Comparison of ENCODE assay signal across 13 mouse cellular contexts in the genomic region with DNA sequence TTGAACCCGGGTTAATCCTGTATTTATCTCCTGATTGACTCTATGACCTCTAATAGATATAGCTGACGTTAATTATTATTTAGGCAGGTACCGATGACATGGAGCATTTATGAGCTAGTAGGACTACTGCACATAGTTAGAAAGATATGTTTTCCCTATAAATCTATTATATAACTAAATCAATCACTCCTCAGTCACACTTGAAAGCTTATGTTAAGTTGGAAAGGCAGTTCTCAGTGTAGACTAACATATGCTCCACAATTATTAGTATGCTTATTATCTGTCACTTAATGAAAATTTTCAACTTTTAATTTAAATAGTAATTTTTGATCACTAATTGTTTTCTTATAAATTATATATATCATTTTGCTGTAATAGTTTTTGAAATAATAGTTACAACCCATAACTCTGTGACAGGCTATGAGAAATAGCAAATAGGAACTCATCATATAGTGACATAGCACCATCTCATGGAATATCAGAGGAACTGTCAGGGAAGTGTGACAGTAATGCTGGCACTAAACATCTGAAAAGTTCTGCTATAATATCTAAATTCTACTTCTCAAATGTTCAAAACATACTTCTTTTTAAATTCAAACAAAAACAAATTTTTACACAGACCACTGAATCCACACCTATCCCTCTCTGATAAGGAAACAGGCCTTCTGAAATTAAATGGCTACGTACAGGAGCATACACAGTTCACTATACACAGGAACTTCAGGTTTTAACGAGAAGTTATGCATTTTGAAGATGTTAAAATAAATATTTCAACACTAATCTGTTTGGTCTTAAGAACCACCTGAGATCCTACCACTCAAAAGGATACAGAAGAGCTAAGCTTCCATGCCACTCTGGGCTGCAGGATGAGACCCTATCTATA.
DNase-seq lines count a peak whose midpoint lies in the region; ATAC-seq and TF ChIP-seq lines count a peak whose summit lies in the region.
"Had no signal": no experiment of that assay in that cellular context is flagged by ENCODE, and none has a peak within 500 bp of the region (broad histone marks: within the 10 kb centered on the region; RNA-seq: fewer than 3 reads in every experiment).

No protein-coding gene starts in this region.

- no peaks in the 10 kb centered on the region for H3K36me3 ChIP-seq in hindbrain, embryonic 14.5 days (replicated peaks; ENCODE audit: control insufficient read depth, insufficient read depth)
- no peaks in the 10 kb centered on the region for H3K36me3 ChIP-seq in hindbrain, embryonic 13.5 days
- no peaks in the 10 kb centered on the region for H3K36me3 ChIP-seq in CH12.LX (replicated peaks in 1 of 2; ENCODE audit: control insufficient read depth in 1 of 2, insufficient read depth in 1 of 2, low read length in 1 of 2)
- no peaks in the 10 kb centered on the region for H3K36me3 ChIP-seq in midbrain, embryonic 12.5 days

- no peaks in the 10 kb centered on the region for H3K27me3 ChIP-seq in hindbrain, embryonic 14.5 days (ENCODE audit: control insufficient read depth, insufficient read depth, low read length)
- no peaks in the 10 kb centered on the region for H3K27me3 ChIP-seq in hindbrain, embryonic 13.5 days
- no peaks in the 10 kb centered on the region for H3K27me3 ChIP-seq in CH12.LX (replicated peaks)
- H3K27me3 ChIP-seq in midbrain, embryonic 12.5 days, result no peaks in the 10 kb centered on the region

- in situ Hi-C loops in CH12.LX (cut with MboI; ENCODE audit: low pct_ligation_motif_present, low pct_unique_long_range_greater_than_20kb, low sequenced_read_pairs), result loop anchor here (25.0 kb wide), 3 partner anchors 312 to 788 kb away; no protein-coding TSS in a partner anchor

- H3K4me1 ChIP-seq in hindbrain, embryonic 14.5 days (replicated peaks; ENCODE audit: control insufficient read depth, insufficient read depth, low read length), result no peaks in the 10 kb centered on the region
- H3K4me1 ChIP-seq in hindbrain, embryonic 13.5 days (replicated peaks), result no peaks in the 10 kb centered on the region
- no peaks in the 10 kb centered on the region for H3K4me1 ChIP-seq in CH12.LX (ENCODE audit: control insufficient read depth in 1 of 2, insufficient read depth in 2 of 2)
- no peaks in the 10 kb centered on the region for H3K4me1 ChIP-seq in midbrain, embryonic 12.5 days

- WGBS in hindbrain, embryonic 14.5 days, result 86% methylated on average over 5 of the region's 5 CpGs
- 79% methylated on average over 5 of the region's 5 CpGs for WGBS in hindbrain, embryonic 13.5 days
- WGBS in midbrain, embryonic 12.5 days, result 78% methylated on average over 5 of the region's 5 CpGs

- peak; percentile 64 for TF ChIP-seq RAD21 in CH12.LX (IDR thresholded peaks at IDR 0.05; ENCODE audit: low read depth, low read length)

- no peaks in the 10 kb centered on the region for H3K79me2 ChIP-seq in CH12.LX (replicated peaks; ENCODE audit: control insufficient read depth, extremely low read depth, insufficient read depth, poor library complexity, severe bottlenecking)

- no peak for TF ChIP-seq POLR2A in CH12.LX (IDR thresholded peaks at IDR 0.05; ENCODE audit: low read depth, low read length)

- H3K4me3 ChIP-seq in hindbrain, embryonic 14.5 days (replicated peaks; ENCODE audit: low read length), result no peak overlapping the region
- H3K4me3 ChIP-seq in hindbrain, embryonic 13.5 days, result no peak overlapping the region
- no peak overlapping the region for H3K4me3 ChIP-seq in CH12.LX (replicated peaks in 1 of 3; ENCODE audit: low read depth in 2 of 3, low read length in 2 of 3, poor library complexity in 1 of 3)
- H3K4me3 ChIP-seq in midbrain, embryonic 12.5 days, result no peak overlapping the region

- TF ChIP-seq EP300 in CH12.LX (IDR thresholded peaks at IDR 0.05; ENCODE audit: low read length), result no peak

- H3K27ac ChIP-seq in hindbrain, embryonic 14.5 days, result no peak overlapping the region
- H3K27ac ChIP-seq in hindbrain, embryonic 13.5 days, result no peak overlapping the region
- no peak overlapping the region for H3K27ac ChIP-seq in CH12.LX (ENCODE audit: insufficient read depth, low read depth)
- no peak overlapping the region for H3K27ac ChIP-seq in midbrain, embryonic 12.5 days (replicated peaks)
- H3K27ac ChIP-seq: macrophage had no signal

- DNase-seq in hindbrain, embryonic 14.5 days (ENCODE audit: low spot score), result peak; percentile 74
- DNase-seq in 3T3-L1 (ENCODE audit: low read depth, low spot score) (peak; percentile 21), CH12.LX (ENCODE audit: extremely low read depth) (peak; percentile 9)
- DNase-seq in testis, postnatal 10 days (ENCODE audit: low spot score), result no peak
- DNase-seq in right cerebral cortex, adult 18-20 months, result no peak
- DNase-seq: cerebellum, adult 11-12 months; gastrocnemius, postnatal 25 days; heart, postnatal 14 days; kidney, postnatal 25 days; thymus, postnatal 14 days had no signal

- no peak overlapping the region for H3K9ac ChIP-seq in hindbrain, embryonic 14.5 days
- H3K9ac ChIP-seq in hindbrain, embryonic 13.5 days, result no peak overlapping the region
- no peak overlapping the region for H3K9ac ChIP-seq in CH12.LX (ENCODE audit: insufficient read depth, low read depth)
- no peak overlapping the region for H3K9ac ChIP-seq in midbrain, embryonic 12.5 days (replicated peaks)

- no peaks in the 10 kb centered on the region for H3K9me3 ChIP-seq in hindbrain, embryonic 14.5 days (ENCODE audit: control insufficient read depth, low read length)
- no peaks in the 10 kb centered on the region for H3K9me3 ChIP-seq in hindbrain, embryonic 13.5 days
- no peaks in the 10 kb centered on the region for H3K9me3 ChIP-seq in CH12.LX (replicated peaks; ENCODE audit: low read length)
- H3K9me3 ChIP-seq in midbrain, embryonic 12.5 days, result no peaks in the 10 kb centered on the region

- H3K4me2 ChIP-seq in hindbrain, embryonic 14.5 days (replicated peaks), result no peak overlapping the region
- no peak overlapping the region for H3K4me2 ChIP-seq in hindbrain, embryonic 13.5 days
- H3K4me2 ChIP-seq in CH12.LX (ENCODE audit: insufficient read depth, low read depth, poor library complexity, severe bottlenecking), result no peak overlapping the region
- H3K4me2 ChIP-seq in midbrain, embryonic 12.5 days (replicated peaks), result no peak overlapping the region

- peak in 1 of 2 experiments; percentile 55; a peak in 3 of 4 replicates for TF ChIP-seq CTCF in CH12.LX (conservative IDR thresholded peaks at IDR 0.05 in 1 of 2, IDR thresholded peaks at IDR 0.05 in 1 of 2; ENCODE audit: low read depth in 2 of 2, low read length in 2 of 2)

- dilution Hi-C loops in CH12.LX (cut with MboI; ENCODE audit: extremely low pct_ligation_motif_present, extremely low pct_unique_long_range_greater_than_20kb, low sequenced_read_pairs), result no loop called here

- peak; percentile 82; the same call in 1 of the 2 replicates for ATAC-seq in hindbrain, embryonic 14.5 days (ENCODE audit: low FRiP score)
- ATAC-seq in hindbrain, embryonic 13.5 days (ENCODE audit: low FRiP score), result no peak; the same call in 1 of the 2 replicates
- ATAC-seq in midbrain, embryonic 12.5 days (ENCODE audit: low FRiP score, low read depth), result peak; percentile 66; the same call in 1 of the 2 replicates

TF ChIP-seq in CH12.LX, 34 proteins besides CTCF, POLR2A, EP300 and RAD21:
- no peak for TF ChIP-seq JUN (IDR thresholded peaks at IDR 0.05; ENCODE audit: insufficient read depth, low read depth, low read length)
- no peak for TF ChIP-seq MEF2A (IDR thresholded peaks at IDR 0.05; ENCODE audit: borderline replicate concordance, low read depth, low read length)
- TF ChIP-seq KAT2A (IDR thresholded peaks at IDR 0.05; ENCODE audit: insufficient replicate concordance, low read length), result no peak
- TF ChIP-seq SMC3 (IDR thresholded peaks at IDR 0.05; ENCODE audit: low read depth, low read length), result peak; percentile 22; the same call in 1 of the 2 replicates
- no peak for TF ChIP-seq TCF12 (IDR thresholded peaks at IDR 0.05; ENCODE audit: low read depth, low read length)
- no peak for TF ChIP-seq MYC (IDR thresholded peaks at IDR 0.05; ENCODE audit: low read depth, low read length)
- TF ChIP-seq ETS1 (conservative IDR thresholded peaks at IDR 0.05; ENCODE audit: low read depth, low read length), result no peak

Comparison
In these comparisons a context has a peak if more than half of its experiments do, and no peak if none do; other contexts are left out.
1. DNase-seq: peak in hindbrain, embryonic 14.5 days (single experiment), 3T3-L1 (single experiment) and CH12.LX (single experiment); none in testis, postnatal 10 days (single experiment) and right cerebral cortex, adult 18-20 months (single experiment).